ENCODE assay signal across 14 mouse cellular contexts in genomic region chr12:112344285-112344684, GRCm38 (mm10).
DNase-seq lines count a peak whose midpoint lies in the region; ATAC-seq lines count a peak whose summit lies in the region.
"Had no signal": no experiment of that assay in that cellular context is flagged by ENCODE, and none has a peak within 500 bp of the region (broad histone marks: within the 10 kb centered on the region; RNA-seq: fewer than 3 reads in every experiment).

No protein-coding gene starts in this region.

- H3K4me1 ChIP-seq in heart, embryonic 12.5 days (replicated peaks), result peaks cover 27% of the 10 kb centered on the region
- peaks cover 10% of the 10 kb centered on the region for H3K4me1 ChIP-seq in lung, embryonic 16.5 days (replicated peaks; ENCODE audit: control insufficient read depth, insufficient read depth, low read length)
- peaks cover 39% of the 10 kb centered on the region for H3K4me1 ChIP-seq in brown adipose tissue, adult 24 weeks (ENCODE audit: control insufficient read depth, insufficient read depth, insufficient read length, low read length)
- H3K4me1 ChIP-seq in heart, embryonic 16.5 days (ENCODE audit: control insufficient read depth, insufficient read depth, low read length), result peaks cover 12% of the 10 kb centered on the region

- H3K27ac ChIP-seq in heart, embryonic 12.5 days (ENCODE audit: poor library complexity, severe bottlenecking), result no peak overlapping the region
- H3K27ac ChIP-seq in lung, embryonic 16.5 days (ENCODE audit: low read length), result no peak overlapping the region
- H3K27ac ChIP-seq in brown adipose tissue, adult 24 weeks (replicated peaks; ENCODE audit: low read depth, low read length), result peak overlapping the region; percentile 100
- H3K27ac ChIP-seq in heart, embryonic 16.5 days (ENCODE audit: low read length), result 0 out of 2 replicates have a peak overlapping the region, but pooled peaks have one; percentile 20
- H3K27ac ChIP-seq: embryonic facial prominence, embryonic 13.5 days; kidney, postnatal 0 days had no signal

- H3K36me3 ChIP-seq in heart, embryonic 12.5 days, result no peaks in the 10 kb centered on the region
- H3K36me3 ChIP-seq in lung, embryonic 16.5 days (ENCODE audit: control insufficient read depth, insufficient read depth, low read length), result no peaks in the 10 kb centered on the region
- no peaks in the 10 kb centered on the region for H3K36me3 ChIP-seq in heart, embryonic 16.5 days (ENCODE audit: control insufficient read depth, insufficient read depth)
- H3K36me3 ChIP-seq: embryonic facial prominence, embryonic 13.5 days; midbrain, embryonic 10.5 days had no signal

- H3K9me3 ChIP-seq in heart, embryonic 12.5 days (replicated peaks), result 0 out of 2 replicates have a peak, but pooled peaks cover 2% of the 10 kb centered on the region
- no peaks in the 10 kb centered on the region for H3K9me3 ChIP-seq in lung, embryonic 16.5 days (ENCODE audit: control insufficient read depth, low read length)
- no peaks in the 10 kb centered on the region for H3K9me3 ChIP-seq in heart, embryonic 16.5 days (replicated peaks; ENCODE audit: control insufficient read depth, low read length)
- H3K9me3 ChIP-seq: embryonic facial prominence, embryonic 13.5 days had no signal

- H3K9ac ChIP-seq in heart, embryonic 12.5 days, result no peak overlapping the region
- H3K9ac ChIP-seq in lung, embryonic 16.5 days (ENCODE audit: low read length), result peak overlapping the region; percentile 16; the same call in 1 of the 2 replicates
- no peak overlapping the region for H3K9ac ChIP-seq in heart, embryonic 16.5 days (ENCODE audit: low read length)
- H3K9ac ChIP-seq: embryonic facial prominence, embryonic 13.5 days had no signal

- H3K4me2 ChIP-seq in heart, embryonic 12.5 days, result no peak overlapping the region
- H3K4me2 ChIP-seq in lung, embryonic 16.5 days (ENCODE audit: low read depth, low read length), result no peak overlapping the region
- no peak overlapping the region for H3K4me2 ChIP-seq in heart, embryonic 16.5 days (ENCODE audit: low read depth, low read length)
- H3K4me2 ChIP-seq: embryonic facial prominence, embryonic 13.5 days; liver, embryonic 11.5 days had no signal

- ATAC-seq in heart, embryonic 12.5 days (ENCODE audit: insufficient number of reproducible peaks, low FRiP score), result no peak
- no peak for ATAC-seq in lung, embryonic 16.5 days (ENCODE audit: low read depth)
- no peak for ATAC-seq in heart, embryonic 16.5 days (replicated peaks; ENCODE audit: extremely low read depth, insufficient read depth, low FRiP score)

- peak; percentile 95 for DNase-seq in heart, adult 11 months
- DNase-seq in lung, adult 18-20 months, result no peak
- DNase-seq in adrenal gland, postnatal 10 days, result no peak
- DNase-seq: cerebellum, adult 2 months; left cerebral cortex, postnatal 4 days; lung, postnatal 14 days had no signal

- 0 out of 2 replicates have a peak, but pooled peaks cover 12% of the 10 kb centered on the region for H3K27me3 ChIP-seq in heart, embryonic 12.5 days (replicated peaks)
- H3K27me3 ChIP-seq in lung, embryonic 16.5 days (ENCODE audit: control insufficient read depth, insufficient read depth, low read depth, low read length), result no peaks in the 10 kb centered on the region
- H3K27me3 ChIP-seq in heart, embryonic 16.5 days (ENCODE audit: control insufficient read depth, insufficient read depth, low read length), result no peaks in the 10 kb centered on the region
- H3K27me3 ChIP-seq: embryonic facial prominence, embryonic 13.5 days had no signal

- 72% methylated on average over 10 of the region's 10 CpGs for WGBS in heart, embryonic 12.5 days
- WGBS in lung, embryonic 16.5 days, result 45% methylated on average over 10 of the region's 10 CpGs
- 73% methylated on average over 10 of the region's 10 CpGs for WGBS in heart, embryonic 16.5 days

- H3K4me3 ChIP-seq in heart, embryonic 12.5 days, result no peak overlapping the region
- H3K4me3 ChIP-seq in lung, embryonic 16.5 days (ENCODE audit: low read length), result no peak overlapping the region
- H3K4me3 ChIP-seq in brown adipose tissue, adult 24 weeks (ENCODE audit: insufficient read depth, low read depth, low read length), result no peak overlapping the region
- H3K4me3 ChIP-seq in heart, embryonic 16.5 days (ENCODE audit: low read length), result no peak overlapping the region
- H3K4me3 ChIP-seq: embryonic facial prominence, embryonic 13.5 days; midbrain, embryonic 10.5 days had no signal

Comparison
In these comparisons a context has a peak if more than half of its experiments do, and no peak if none do; other contexts are left out.
1. H3K27ac ChIP-seq: peak in brown adipose tissue, adult 24 weeks (single experiment) and heart, embryonic 16.5 days (single experiment); none in heart, embryonic 12.5 days (single experiment) and lung, embryonic 16.5 days (single experiment).